In genomic region chr2:104511622-104512021, GRCm38 (mm10) we compare ENCODE assay signal across 15 mouse cellular contexts.
"Had no signal": no experiment of that assay in that cellular context is flagged by ENCODE, and none has a peak within 500 bp of the region (broad histone marks: within the 10 kb centered on the region; RNA-seq: fewer than 3 reads in every experiment).

No protein-coding gene starts in this region.

- H3K36me3 ChIP-seq: limb, embryonic 13.5 days; liver, embryonic 15.5 days; midbrain, embryonic 12.5 days; neural tube, embryonic 13.5 days; stomach, embryonic 15.5 days had no signal

- H3K27me3 ChIP-seq: limb, embryonic 13.5 days; liver, embryonic 15.5 days; midbrain, embryonic 12.5 days; neural tube, embryonic 13.5 days; stomach, embryonic 15.5 days had no signal

- H3K4me1 ChIP-seq: limb, embryonic 13.5 days; liver, embryonic 15.5 days; midbrain, embryonic 12.5 days; neural tube, embryonic 13.5 days; stomach, embryonic 15.5 days had no signal

- ATAC-seq: midbrain, embryonic 16.5 days had no signal

- DNase-seq: kidney, adult 11 months; kidney, adult 9 months; kidney, postnatal 4 days; left cerebral cortex, postnatal 4 days; lung, embryonic 14.5 days; right cerebral cortex, postnatal 14 days; thymus, postnatal 4 days had no signal

- H3K27ac ChIP-seq: kidney, postnatal 0 days; layer of hippocampus, adult 2 months; limb, embryonic 13.5 days; liver, embryonic 15.5 days; midbrain, embryonic 12.5 days; neural tube, embryonic 13.5 days; stomach, embryonic 15.5 days had no signal

- H3K4me2 ChIP-seq: limb, embryonic 13.5 days; liver, embryonic 15.5 days; lung, embryonic 14.5 days; midbrain, embryonic 12.5 days; neural tube, embryonic 13.5 days; stomach, embryonic 15.5 days had no signal

- H3K9me3 ChIP-seq: limb, embryonic 13.5 days; liver, embryonic 15.5 days; midbrain, embryonic 12.5 days; stomach, embryonic 15.5 days had no signal

- H3K4me3 ChIP-seq: layer of hippocampus, adult 2 months; limb, embryonic 13.5 days; liver, embryonic 15.5 days; midbrain, embryonic 12.5 days; neural tube, embryonic 13.5 days; stomach, embryonic 15.5 days had no signal

- H3K9ac ChIP-seq: limb, embryonic 13.5 days; liver, embryonic 15.5 days; lung, embryonic 14.5 days; midbrain, embryonic 12.5 days; neural tube, embryonic 13.5 days; stomach, embryonic 15.5 days had no signal
